Mouse (Mus musculus) forebrain, embryonic 16.5 days (tissue): Measurements from ENCODE around the gene Rufy3. TPM values are rescaled to one million over a fixed set of nuclear protein-coding genes. Genes with fewer than 3 reads are reported as not detected.

Experiments used
- ATAC-seq: fragments of 200-750 bp; cut with Nextera tagmentation; 2 replicates; pipeline ENCODE4 v1.8.0; 2017; ENCODE audit warnings: mild to moderate bottlenecking, moderate library complexity
- H3K27ac ChIP-seq: fragments of 300-500 bp; sonication (generic); 2 replicates; pipeline ENCODE4 v1.5.1; 2014; ENCODE audit warnings: low read length, control low read depth
- H3K27me3 ChIP-seq: fragments of 300-500 bp; sonication (generic); replicated peaks from 2 replicates; pipeline ENCODE4 v1.6.1; 2014; ENCODE audit warnings: low read length; ENCODE audit not compliant: control insufficient read depth, insufficient read depth
- H3K36me3 ChIP-seq: fragments of 300-500 bp; sonication (generic); 2 replicates; pipeline ENCODE4 v1.6.1; 2014; ENCODE audit not compliant: control insufficient read depth, insufficient read depth
- H3K4me1 ChIP-seq: fragments of 300-500 bp; sonication (generic); replicated peaks from 2 replicates; pipeline ENCODE4 v1.6.1; 2014; ENCODE audit warnings: low read length; ENCODE audit not compliant: control insufficient read depth, insufficient read depth
- H3K4me2 ChIP-seq: fragments of 300-500 bp; sonication (generic); 2 replicates; pipeline ENCODE4 v1.6.1; 2014; ENCODE audit warnings: mild to moderate bottlenecking, low read length, control low read depth
- H3K4me3 ChIP-seq: fragments of 300-500 bp; sonication (generic); replicated peaks from 2 replicates; pipeline ENCODE4 v1.5.1; 2014; ENCODE audit warnings: mild to moderate bottlenecking, low read length, control low read depth
- H3K9ac ChIP-seq: fragments of 300-500 bp; sonication (generic); replicated peaks from 2 replicates; pipeline ENCODE4 v1.6.1; 2014; ENCODE audit warnings: low read depth, low read length, control low read depth
- H3K9me3 ChIP-seq: fragments of 300-500 bp; sonication (generic); 2 replicates; pipeline ENCODE4 v1.6.1; 2016; ENCODE audit warnings: low read length; ENCODE audit not compliant: control insufficient read depth
- WGBS: fragments of 180-500 bp; shearing (Covaris S2); extraction: QIAGEN DNeasy Blood & Tissue Kit; methylation state at CpG from one replicate; pipeline ENCODE4 v1.1.7; 2014; 5-methylcytosine and 5-hydroxymethylcytosine counted together
- polyA plus RNA-seq: library from polyadenylated mRNA; unstranded; fragments of >200 nt; fragmentation: Nextera tagmentation; extraction: Ambion mirVana; gene quantifications from 2 replicates; pipeline ENCODE4 v1.2.1, GENCODE M21; 2015

Gene Rufy3
- polyA plus RNA-seq, 1 experiment from 2014 or later: 258 TPM

GRCm38 (mm10) chr5:88687996-88688406, 123.2 kb downstream of the Rufy3 start:
- Histone ChIP-seq H3K27ac (no peak overlapping the region), H3K4me1 (no peaks in the 10 kb centered on the region), H3K9ac (no peak overlapping the region), H3K27me3 (no peaks in the 10 kb centered on the region), H3K4me2 (no peak overlapping the region), H3K4me3 (no peak overlapping the region), H3K36me3 (no peaks in the 10 kb centered on the region), H3K9me3 (no peaks in the 10 kb centered on the region)
- WGBS: 81% methylated on average over 8 of the region's 8 CpGs
- no peak for ATAC-seq

DNA sequence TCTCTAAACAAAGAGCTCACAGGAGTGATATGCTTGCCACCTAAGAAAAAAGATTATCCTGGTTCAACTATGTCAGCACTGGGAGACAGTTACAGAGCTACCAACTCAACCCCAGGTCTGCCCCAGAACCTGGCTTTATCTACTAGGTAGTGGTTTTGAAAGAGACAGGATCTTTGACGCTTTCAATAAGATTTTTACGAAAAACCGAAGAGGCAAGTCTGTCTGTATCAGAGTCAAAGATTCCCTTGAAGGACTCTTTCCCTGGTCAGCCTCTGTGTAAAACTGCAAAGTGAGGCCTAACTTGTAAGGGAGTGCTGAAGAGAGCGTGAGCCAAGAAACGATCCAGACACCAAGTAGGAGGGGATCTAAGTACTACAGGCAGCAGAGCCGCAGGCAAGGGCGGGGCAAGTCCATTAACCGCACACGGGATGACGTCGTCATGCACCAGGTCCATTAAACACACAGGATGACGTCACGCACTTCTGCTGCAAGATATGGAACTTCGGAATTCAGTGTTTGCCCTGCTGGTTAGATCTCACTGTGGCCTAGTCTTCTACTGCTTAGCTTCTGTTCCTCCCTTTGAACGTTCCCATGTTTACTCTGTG, 123.8 kb downstream of the Rufy3 start:
- H3K36me3 ChIP-seq: no peaks in the 10 kb centered on the region
- ATAC-seq: 0 out of 2 replicates have a peak, but pooled peaks have one; percentile 18
- no peak overlapping the region for H3K4me3 ChIP-seq
- H3K4me1 ChIP-seq: no peaks in the 10 kb centered on the region
- no peaks in the 10 kb centered on the region for H3K27me3 ChIP-seq
- H3K9me3 ChIP-seq: no peaks in the 10 kb centered on the region
- no peak overlapping the region for H3K27ac ChIP-seq
- no peak overlapping the region for H3K4me2 ChIP-seq
- no peak overlapping the region for H3K9ac ChIP-seq
- 78% methylated on average over 15 of the region's 15 CpGs for whole genome bisulfite sequencing

- ATAC-seq: peak; percentile 61; the same call in 1 of the 2 replicates
Measured at GRCm38 (mm10) chr5:88689279-88689938, 124.6 kb downstream of the Rufy3 start.

DNA sequence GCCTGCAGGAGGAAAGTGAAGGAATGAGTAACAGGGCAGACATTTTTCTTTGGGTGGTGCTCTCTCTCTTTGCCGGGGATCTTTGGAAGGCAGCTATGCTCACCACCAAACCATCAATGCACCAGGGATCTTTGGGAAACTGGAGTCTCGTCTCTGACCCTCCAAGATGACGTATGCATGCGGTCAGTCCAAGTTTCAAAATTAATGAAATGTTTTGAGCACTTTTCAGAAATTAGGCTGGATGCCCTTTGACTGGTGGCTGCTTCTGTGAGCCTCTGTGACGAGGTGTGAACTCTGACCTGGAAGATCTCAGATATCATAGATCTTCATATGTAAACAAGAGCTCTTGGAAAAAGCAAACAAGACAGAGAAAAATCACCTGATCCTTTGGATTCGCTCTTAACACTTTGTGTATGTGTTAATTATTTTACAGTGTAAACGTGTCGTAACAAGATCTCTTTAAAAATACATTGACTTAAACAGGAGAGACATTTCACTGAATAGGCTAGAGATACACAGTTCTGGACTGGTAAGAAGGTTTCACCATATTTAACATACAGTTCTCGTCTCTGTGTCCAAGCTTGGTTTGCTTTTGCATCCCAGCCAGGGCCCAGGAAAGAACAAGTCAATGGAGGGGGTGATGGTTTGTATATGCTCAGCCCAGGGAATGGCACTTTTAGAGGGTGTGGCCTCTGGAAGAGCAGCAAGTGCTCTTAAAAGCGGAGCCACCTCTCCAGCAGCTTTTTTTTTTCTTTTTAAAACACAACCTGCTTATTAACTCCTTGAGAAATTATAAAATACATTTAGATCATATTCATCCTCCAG, 126.1 kb downstream of the Rufy3 start:
- WGBS: 81% methylated on average over 10 of the region's 10 CpGs
- Histone ChIP-seq H3K27ac (no peak overlapping the region), H3K9ac (no peak overlapping the region), H3K4me2 (no peak overlapping the region), H3K27me3 (no peaks in the 10 kb centered on the region), H3K4me1 (no peaks in the 10 kb centered on the region), H3K36me3 (no peaks in the 10 kb centered on the region), H3K4me3 (no peak overlapping the region), H3K9me3 (no peaks in the 10 kb centered on the region)
- no peak for ATAC-seq

More at GRCm38 (mm10) chr5:88689279-88689938, 124.6 kb downstream of the Rufy3 start:
- H3K27ac ChIP-seq: no peak overlapping the region
- H3K9ac ChIP-seq: no peak overlapping the region
- H3K4me2 ChIP-seq: no peak overlapping the region
- no peaks in the 10 kb centered on the region for H3K9me3 ChIP-seq
- H3K4me3 ChIP-seq: no peak overlapping the region
- no peaks in the 10 kb centered on the region for H3K36me3 ChIP-seq
- no peaks in the 10 kb centered on the region for H3K4me1 ChIP-seq
- 74% methylated on average over 3 of the region's 3 CpGs for WGBS
- H3K27me3 ChIP-seq: no peaks in the 10 kb centered on the region

- ATAC-seq: no peak
- Histone ChIP-seq H3K4me3 (no peak overlapping the region), H3K4me2 (no peak overlapping the region), H3K27me3 (no peaks in the 10 kb centered on the region), H3K9ac (no peak overlapping the region), H3K27ac (no peak overlapping the region), H3K4me1 (no peaks in the 10 kb centered on the region), H3K36me3 (no peaks in the 10 kb centered on the region), H3K9me3 (no peaks in the 10 kb centered on the region)
- WGBS: 85% methylated on average over 6 of the region's 6 CpGs
Measured at GRCm38 (mm10) chr5:88691506-88692095, 126.8 kb downstream of the Rufy3 start.

GRCm38 (mm10) chr5:88692586-88692985, 127.7 kb downstream of the Rufy3 start:
- H3K4me2 ChIP-seq: no peak overlapping the region
- H3K4me1 ChIP-seq: no peaks in the 10 kb centered on the region
- 89% methylated on average over 4 of the region's 4 CpGs for WGBS
- no peak for ATAC-seq
- no peaks in the 10 kb centered on the region for H3K27me3 ChIP-seq
- no peaks in the 10 kb centered on the region for H3K36me3 ChIP-seq
- no peak overlapping the region for H3K9ac ChIP-seq
- no peak overlapping the region for H3K27ac ChIP-seq
- no peak overlapping the region for H3K4me3 ChIP-seq
- no peaks in the 10 kb centered on the region for H3K9me3 ChIP-seq

DNA sequence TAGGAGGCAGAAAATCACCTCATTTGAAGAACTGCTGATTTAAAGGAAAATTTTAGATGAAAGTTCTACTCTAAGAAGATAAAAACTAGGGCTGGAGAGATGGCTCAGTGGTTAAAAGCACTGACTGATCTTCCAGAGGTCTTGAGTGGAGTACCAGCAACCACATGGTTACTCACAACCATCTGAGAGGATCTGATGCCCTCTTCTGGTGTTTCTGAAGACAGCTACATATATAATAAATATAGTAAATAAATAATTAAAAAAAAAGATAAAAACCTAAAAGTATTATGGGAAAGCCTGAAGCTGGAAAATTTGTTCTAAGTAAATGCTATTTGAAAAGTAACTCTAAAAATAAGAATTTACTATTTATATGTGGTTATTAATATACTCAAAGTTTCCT, 128.2 kb downstream of the Rufy3 start:
- no peak overlapping the region for H3K27ac ChIP-seq
- no peaks in the 10 kb centered on the region for H3K9me3 ChIP-seq
- no peak overlapping the region for H3K4me2 ChIP-seq
- H3K4me3 ChIP-seq: no peak overlapping the region
- no peak overlapping the region for H3K9ac ChIP-seq
- no peaks in the 10 kb centered on the region for H3K4me1 ChIP-seq
- no peaks in the 10 kb centered on the region for H3K36me3 ChIP-seq
- ATAC-seq: no peak
- H3K27me3 ChIP-seq: no peaks in the 10 kb centered on the region

- no peak overlapping the region for H3K4me2 ChIP-seq
- H3K4me3 ChIP-seq: no peak overlapping the region
- ATAC-seq: peak; percentile 59; the same call in 1 of the 2 replicates
Measured at GRCm38 (mm10) chr5:88697291-88697690, 132.5 kb downstream of the Rufy3 start.

More at GRCm38 (mm10) chr5:88697291-88697690, 132.5 kb downstream of the Rufy3 start:
- no peaks in the 10 kb centered on the region for H3K27me3 ChIP-seq
- no peaks in the 10 kb centered on the region for H3K4me1 ChIP-seq
- 57% methylated on average over 5 of the region's 5 CpGs for WGBS
- no peaks in the 10 kb centered on the region for H3K36me3 ChIP-seq
- H3K9ac ChIP-seq: no peak overlapping the region
- no peaks in the 10 kb centered on the region for H3K9me3 ChIP-seq
- no peak overlapping the region for H3K27ac ChIP-seq
